Mouse (Mus musculus): ENCODE measurements at regions not wholly inside any gene's neighbourhood (a gene's known extent, or its start where the extent isn't known, plus 50 kb on each side); places are given as distances from the start of the nearest gene placed in this dataset.
"Not testable (repeated sequence)": the region's sequence is repeated elsewhere in the genome, so short reads cannot be mapped to it uniquely, and the experiment has no call there.

DNA sequence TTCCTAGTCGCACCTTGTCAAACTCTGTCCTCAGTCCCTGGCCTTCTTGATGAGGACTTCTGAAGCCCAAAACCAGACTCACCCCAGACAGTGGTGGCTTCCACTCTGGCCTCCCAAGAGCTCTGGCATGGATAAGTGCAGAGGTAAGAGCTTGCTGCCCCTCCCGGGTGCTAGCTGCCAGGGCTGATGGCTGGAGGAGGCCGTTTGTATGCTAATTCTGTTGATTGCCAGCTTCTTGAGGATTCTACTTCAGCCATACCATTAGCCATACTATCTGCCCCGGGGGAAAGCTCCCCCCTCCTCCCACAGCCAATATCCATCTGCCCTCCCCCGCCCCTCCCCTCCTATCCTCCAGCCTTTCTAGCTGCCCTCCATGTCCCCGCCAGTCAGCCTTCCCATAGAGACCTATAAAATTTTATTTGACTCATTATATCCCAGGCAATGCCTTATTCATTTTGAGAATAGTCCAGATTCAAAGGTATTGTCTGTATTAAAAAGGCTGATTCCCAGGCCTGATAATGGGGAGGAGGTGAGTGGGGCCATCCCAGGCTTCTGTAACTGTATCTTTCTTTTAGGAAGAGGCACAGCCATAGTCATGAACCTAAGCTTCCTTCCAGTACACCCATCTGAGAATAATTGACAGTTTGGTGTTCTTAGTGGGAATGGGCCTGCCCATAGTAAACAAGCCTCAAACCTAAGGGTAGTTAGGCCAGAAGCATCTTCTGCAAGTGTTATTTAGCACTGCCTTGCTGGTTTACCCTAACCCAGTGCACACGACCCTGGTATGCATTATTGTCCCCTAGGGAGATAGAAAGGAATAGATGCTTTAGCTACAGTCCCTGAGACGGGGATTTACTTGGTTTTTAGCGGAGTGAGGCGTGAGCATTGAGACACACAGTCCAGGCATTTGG, 239.2 kb upstream of the 1700012A03Rik start:
- DNase-seq (ENCODE audit: low spot score): no peak

DNA sequence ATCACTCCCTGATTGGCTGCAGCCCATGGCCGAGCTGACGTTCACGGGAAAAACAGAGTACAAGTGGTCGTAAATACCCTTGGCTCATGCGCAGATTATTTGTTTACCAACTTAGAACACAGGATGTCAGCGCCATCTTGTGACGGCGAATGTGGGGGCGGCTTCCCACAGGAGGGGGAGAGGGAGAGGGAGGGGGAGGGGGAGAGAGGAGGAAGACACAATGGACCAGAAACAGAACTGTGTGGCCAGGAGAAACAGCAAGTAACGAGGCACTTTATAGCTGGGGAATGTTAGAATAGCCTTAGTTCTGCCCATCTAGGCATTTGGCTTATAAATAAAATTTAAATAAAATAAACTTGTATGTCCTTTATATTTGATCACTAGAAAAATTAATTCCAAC, 240.7 kb upstream of the Podxl start:
- not testable (repeated sequence) for DNase-seq (ENCODE audit: low spot score)

DNA sequence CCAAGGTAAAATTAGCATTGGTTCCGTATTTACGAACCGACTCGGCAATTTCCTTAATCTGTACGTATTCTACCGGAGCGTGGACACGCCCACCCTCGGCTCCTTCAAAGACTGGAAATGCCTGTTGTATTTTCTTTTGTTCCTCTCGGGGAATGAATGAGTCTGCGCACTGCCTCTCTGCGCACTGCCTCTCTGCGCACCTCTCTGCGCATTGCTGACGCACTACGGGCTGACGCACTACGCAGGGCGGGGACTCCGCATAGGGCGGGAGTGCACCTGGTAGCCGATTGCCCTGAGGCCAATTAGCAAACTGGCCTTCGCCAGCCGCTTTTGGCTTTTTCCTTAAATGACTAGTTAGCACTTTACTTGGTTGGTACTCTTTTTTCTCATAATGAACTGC, 239.4 kb upstream of the Podxl start:
- not testable (repeated sequence) for DNase-seq (ENCODE audit: low spot score)

DNA sequence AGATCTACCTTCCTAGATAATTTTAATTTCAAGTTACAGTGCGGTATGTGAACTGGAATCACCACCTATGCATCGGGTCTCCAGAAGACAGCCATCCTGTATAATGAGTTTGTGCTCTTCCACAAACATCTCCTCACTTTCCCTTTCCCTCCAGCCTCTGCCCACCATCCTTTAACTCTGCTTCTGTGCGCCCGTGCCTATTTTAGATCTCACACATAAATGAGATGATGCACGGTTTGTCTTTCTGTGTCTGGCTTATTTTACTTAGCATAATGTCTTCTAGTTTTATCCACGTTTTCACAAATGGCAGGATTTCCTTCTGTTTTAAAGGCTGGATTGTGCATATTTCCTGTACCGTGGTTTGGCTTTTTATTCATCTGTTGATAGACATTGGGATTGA, 227.8 kb upstream of the Podxl start:
- DNase-seq (ENCODE audit: low spot score): no peak

DNA sequence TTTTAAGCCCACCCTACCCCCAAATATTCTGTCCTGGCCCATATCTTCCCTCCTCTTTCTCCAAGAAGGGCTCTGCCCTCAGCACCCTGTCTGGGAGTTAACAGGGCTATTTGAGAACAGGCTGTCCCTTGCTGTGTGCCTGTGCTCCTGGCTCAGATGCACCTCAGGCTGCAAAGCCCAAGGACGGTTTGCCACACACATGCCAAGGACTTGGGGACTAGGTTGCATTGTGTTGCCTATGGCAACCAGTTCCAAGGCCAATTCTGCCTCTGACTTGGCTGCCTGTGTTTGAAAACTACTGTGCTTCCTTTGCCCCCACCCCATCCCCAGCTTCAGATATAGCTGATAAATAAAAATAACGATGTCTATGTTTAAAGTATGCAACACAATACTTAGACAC, 227.1 kb upstream of the Podxl start:
- DNase-seq (ENCODE audit: low spot score): no peak

DNA sequence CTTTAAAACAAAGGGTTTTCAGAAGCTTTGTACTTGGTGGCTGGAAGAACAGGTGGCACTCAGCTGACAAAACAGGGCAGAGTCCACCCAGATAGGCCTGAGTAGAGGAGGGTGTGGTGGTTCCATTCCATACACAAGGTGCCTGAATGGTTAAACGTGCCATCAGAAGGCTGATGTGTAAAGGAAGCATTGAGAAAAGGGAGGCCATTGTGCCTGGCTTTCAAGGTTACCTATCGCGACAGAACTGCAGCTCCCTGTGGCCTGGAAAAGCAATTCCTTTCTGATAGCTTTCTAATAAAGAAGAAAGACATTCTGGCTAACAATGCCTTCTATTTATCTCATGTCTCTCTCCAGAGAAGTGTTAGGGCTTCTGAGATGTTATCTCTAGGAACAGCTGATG, 213.1 kb upstream of the Podxl start:
- no peak for DNase-seq (ENCODE audit: low spot score)

DNA sequence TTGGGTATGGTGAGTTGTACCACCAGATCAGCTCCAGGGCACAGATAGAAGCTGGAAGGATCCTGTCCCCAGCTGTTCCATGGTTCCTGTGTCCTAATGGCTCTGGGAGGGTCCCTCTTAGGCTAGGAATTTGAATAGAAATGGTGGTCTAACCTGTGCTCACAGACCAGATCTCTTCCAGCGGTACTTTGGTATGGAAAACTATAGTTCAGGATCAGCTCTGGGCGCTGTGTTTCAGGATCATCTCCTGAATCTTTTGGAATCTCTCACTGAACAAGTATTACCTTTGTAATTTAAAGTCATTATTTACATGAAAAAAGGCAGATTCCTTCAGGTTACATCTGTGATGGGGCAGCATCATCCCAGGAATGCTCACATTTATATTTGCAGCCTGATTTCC, 208.1 kb upstream of the Podxl start:
- no peak for DNase-seq (ENCODE audit: low spot score)

DNA sequence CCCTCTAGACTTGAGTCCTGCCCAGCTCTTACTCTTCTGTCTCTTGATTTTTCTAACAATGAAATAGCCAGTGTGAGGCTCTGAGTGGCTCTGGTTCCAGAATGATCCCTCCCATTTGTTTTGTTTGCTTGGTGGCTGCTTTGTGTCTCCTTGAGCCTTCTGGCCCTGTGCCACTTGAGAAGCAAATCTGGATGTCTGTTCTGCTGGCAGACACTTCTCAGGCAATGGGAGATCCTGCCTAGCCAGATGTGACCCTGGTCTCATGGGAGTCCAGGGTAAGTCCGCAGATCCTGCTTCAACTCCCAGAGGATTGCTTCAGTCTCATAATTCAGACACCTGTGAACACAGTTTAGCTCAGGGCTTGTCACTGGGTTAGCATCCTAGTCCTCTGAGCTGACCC, 181.8 kb upstream of the Podxl start:
- DNase-seq (ENCODE audit: low spot score): no peak

DNA sequence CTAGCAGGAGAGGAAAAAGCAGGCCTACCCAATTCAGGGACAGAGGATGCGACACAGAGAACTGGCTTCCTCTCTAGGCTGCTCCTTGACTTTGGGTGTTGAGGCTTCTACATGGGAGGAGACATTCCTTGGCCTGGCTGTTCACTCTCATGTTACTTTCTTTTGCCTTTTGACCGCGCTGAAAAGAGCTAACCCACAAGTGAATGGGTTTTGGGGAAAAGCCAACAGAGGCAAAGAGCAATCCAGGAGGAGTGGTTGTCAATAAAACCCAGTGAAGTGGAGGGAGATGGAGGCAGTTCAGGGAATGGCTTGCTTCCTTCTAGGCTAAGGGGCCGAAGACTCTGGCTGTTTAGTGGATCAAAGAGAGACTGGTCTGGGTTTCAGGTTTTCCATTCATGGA, 167.6 kb upstream of the Podxl start:
- DNase-seq (ENCODE audit: low spot score): no peak

DNA sequence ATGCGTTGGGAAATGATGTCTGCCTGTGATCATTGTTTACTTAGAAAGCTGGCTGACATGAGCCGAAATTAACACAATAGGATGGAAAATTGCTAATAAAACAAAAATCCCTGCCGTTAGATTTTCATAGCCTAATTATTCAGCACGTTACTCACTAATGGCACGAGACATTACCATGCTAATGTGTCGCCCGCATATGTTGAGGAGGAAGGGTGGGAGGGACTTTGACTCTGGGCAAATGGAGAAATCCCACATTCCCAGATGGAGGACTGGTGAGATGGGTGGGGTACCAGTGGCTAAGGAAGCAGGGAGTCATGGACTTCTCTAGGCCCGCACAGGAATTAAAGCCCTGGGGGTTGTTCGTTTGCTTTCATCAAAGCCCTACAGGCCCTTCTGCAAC, 155.8 kb upstream of the Podxl start:
- no peak for DNase-seq (ENCODE audit: low spot score)

DNA sequence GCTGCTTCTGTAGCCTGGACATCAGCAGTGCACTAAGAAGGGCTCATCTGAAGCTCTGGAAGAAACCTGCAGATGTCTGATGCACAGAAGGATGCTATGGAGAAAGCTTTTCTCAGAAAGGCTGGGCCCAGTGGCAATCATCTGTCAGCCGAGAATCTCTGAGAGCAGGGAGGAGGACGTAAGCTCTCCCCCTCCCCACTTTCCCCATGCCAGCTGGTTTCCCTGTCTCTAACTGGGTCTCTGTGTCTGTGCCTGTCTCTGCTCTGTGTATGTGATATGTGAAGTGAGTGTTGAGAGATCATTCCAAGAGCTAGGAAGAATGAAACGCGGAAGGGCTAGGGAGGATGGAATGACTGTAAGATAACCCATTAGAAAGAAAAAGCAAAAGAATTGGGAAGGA, 155.1 kb upstream of the Podxl start:
- no peak for DNase-seq (ENCODE audit: low spot score)

DNA sequence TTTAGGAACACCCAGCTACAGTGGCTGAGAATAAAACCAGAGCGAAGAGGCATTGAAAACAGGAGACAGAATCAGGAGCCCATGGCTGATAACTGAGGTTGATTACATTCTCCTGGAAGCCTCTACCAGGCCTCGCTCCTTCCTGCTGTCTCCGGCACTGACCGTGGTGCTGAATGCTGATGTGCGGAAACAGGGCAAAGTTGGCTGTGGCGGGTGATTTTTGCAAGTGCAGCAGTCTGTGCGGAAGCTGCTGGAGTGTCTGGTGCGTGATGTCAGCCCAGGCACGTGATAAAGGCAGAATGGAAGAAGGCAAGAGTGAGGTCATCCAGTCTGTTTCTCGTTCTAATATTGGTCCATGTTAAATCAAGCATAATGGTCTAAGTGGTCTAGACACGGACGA, 153.8 kb upstream of the Podxl start:
- DNase-seq (ENCODE audit: low spot score): no peak

DNA sequence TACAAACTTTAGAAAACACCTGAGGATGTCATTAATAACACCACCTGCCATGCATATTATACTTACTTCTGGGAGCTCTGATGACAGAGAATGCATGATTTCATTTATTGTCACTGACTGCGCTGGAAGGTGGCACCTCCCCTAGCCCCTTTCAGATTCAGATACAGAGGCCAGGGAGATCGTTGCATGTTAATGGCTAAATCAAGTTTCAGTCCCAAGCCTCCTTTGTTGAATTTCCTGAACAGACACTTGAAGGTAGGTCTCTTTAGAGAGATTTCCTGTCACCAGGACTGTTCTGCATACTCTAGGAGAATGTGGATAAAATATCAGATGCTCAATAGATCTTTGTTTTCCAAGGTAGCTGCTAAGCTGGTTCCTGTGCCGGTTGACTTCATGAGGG, 143.5 kb upstream of the Podxl start:
- DNase-seq (ENCODE audit: low spot score): no peak

DNA sequence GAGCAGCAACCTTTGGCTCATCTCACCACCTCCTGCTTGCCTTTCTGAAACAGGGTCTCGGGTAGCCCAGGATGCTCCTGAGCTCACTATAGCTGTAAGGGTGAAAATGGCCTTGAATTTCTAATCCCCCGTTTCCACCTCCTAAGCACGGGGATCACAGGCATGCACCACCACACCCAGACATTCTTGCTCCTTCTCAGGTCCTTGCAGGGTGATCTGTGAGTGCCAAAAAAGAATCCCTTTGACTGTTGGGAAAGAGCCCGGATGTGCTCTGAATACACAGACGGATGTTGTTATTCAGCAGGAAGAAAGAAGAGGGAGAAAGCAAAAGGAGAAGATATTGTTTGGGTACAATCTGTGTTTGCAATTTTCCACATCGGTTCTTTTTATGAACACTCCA, 140.4 kb upstream of the Podxl start:
- no peak for DNase-seq (ENCODE audit: low spot score)

DNA sequence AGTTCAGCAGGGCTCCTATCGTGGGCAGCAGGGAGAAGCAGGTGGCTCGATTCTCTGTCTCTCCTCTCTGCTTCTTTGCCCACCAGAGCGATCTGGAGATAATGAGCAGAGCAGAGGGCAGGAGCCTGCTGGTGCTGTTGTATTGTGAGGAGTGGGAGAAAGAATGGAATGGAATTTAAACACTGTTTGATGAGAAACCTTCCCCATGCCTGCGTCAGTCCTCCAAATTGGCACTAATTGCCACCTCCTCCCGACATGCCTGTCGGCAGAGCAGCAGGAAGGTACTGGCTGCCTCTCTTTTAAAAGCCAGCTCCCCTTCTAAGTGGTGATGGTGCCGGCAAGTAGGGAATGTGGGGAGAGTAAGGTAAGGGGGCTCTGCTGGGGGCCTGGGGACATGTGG, 139.2 kb upstream of the Podxl start:
- no peak for DNase-seq (ENCODE audit: low spot score)

DNA sequence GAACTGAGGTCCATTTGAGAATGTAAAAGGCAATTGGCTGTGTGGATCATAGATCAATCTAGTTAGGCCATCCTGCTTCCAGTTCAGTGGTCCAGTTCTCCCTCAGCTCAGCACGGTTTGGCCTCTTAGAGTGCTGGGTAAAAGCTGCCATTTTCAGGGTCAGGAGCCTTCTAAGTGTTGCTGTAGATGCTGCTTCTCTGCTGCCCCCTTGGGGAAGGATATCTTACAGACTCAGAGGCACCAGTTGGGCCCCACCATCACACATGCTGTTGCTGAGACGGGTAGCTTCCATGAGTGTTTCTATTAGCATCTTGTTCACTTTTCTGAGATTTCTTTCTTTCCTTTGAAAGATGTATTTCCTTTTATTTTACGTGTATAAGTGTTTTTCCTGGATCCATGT, 132.1 kb upstream of the Podxl start:
- no peak for DNase-seq (ENCODE audit: low spot score)

DNA sequence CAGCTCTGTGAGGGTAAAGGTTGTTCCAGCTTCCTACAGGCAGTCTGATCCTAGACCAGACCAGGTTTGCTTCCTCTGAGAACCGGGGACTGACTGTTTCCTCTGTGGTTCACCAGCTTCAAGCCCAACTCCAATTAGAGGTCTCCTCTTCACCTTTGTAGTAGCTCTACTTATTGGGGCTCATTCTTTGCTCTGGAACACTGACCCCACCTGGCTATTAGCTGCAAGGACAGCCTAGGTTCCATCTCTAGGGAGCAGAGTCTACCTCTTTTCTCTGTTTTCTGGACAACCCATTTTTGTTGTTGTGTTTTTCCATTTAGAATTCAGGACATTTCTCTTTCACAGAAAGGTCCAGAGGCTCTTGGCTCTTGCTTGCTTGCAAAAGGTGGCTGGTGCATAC, 129.3 kb upstream of the Podxl start:
- DNase-seq (ENCODE audit: low spot score): no peak

DNA sequence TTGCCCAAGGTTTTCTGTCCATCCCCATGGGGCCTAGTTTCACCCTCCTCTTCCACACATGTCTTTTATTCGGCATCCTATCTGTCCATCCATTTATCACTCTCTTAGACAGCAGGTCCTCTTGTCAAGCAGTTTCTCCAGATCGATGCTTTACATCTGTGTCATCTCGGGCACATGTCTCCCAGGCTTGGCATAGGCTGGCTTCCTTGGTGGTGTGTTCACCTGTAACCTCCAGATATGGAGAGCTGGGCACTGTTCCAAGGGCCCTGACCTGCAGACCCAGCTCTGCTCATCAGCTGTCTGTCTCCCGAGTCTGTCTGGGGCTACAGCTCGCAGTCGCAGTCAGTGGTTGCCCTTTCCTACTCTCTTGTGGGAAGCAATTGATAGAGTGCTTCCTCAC, 128.2 kb upstream of the Podxl start:
- no peak for DNase-seq (ENCODE audit: low spot score)

DNA sequence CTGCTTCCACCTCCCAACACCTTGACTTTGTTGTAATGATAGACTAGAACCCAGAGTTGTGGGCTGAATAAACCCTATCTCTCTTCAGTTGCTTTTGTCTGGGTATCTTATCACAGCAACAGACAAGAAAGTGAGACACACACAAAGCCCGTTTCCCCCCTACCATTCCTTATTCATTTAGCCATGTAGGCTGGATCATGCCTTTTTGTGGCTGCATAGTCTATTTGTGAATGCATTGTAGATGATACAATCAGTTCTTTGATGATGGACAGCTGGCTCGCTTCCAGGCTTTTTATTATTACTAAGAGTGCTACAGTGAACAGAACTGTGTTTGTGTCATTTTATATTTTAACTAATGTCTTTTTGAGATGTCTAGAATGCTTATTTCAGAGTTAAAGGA, 116.3 kb upstream of the Podxl start:
- no peak for DNase-seq (ENCODE audit: low spot score)

DNA sequence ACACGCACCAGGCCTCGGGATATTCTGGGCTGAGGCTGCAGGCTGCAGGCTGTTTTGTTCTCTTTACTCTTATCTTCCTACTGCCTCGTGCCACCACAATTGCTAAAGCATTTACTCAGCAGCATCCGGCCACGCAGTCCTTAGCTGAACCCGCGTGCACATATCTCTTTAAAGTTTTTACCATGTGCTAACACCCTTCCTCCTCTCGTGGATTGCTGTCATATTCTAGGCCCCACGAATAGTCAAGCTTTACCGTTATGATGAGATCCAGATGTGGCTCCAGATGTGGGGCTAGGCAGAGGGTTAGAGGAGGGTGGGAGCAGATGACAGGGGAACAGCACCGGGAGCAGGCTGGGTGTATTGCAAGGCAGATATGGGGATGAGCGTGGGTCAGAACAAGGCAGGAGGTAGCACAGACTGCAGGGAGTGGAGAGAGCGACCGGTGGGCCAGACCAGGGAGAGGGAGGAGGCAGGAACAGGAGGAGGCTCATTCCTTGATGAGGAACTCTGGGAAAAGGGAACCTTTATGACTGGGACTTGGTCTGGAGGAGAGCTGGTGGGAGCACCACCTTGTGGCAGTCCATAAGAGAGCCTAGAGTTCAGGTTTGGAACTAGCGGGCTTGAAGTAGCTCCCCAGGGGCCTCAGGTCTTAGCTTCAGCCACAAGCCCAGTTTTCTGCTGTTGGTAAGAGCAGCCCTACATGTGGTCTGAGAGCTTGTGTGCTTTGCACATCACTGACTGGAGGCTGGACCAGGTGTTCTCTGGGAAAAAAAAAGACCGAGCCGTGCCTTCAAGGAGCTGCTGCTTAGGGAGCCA, 102.1 kb upstream of the Podxl start:
- no peak for DNase-seq (ENCODE audit: low spot score)

DNA sequence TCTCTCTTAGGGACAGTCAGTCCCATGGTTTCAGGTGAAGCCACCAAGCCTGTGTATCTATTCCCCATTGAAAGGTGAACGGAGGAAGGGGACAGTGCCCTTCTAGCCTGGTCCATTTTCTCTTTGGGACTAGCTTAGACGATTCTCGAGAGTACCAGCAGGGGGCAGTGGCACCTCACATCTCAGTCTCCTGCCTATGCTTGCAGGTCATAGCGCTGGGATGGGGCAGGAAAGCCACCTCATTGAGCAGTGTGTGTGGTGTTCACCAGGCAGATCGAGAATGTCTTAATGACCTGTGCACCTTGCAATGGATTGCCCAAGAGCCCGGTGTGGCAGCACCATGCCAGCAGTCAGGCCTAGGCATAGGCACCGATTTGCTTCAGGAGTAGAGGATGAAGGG, 100.7 kb upstream of the Podxl start:
- DNase-seq (ENCODE audit: low spot score): peak; percentile 53

DNA sequence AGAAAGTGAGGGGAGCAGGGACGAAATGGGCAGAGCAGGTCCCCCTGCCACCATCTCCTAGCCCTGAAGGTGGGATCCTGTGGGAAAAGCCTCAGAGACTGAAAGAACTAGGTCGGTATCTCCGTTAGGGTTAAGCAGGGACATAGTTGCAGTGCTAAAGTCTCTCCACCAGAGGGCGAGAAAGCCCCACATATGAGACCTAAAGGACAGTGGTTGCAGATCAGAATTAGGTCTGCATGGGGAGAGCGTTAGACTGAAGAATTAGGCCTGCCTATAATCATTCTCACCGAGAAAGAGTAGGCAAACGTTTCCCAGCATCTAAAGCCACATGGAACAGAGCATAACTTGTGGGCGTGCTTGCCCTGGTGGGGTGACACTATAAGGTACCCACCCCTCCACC, 97.0 kb upstream of the Podxl start:
- peak; percentile 64 for DNase-seq (ENCODE audit: low spot score)

DNA sequence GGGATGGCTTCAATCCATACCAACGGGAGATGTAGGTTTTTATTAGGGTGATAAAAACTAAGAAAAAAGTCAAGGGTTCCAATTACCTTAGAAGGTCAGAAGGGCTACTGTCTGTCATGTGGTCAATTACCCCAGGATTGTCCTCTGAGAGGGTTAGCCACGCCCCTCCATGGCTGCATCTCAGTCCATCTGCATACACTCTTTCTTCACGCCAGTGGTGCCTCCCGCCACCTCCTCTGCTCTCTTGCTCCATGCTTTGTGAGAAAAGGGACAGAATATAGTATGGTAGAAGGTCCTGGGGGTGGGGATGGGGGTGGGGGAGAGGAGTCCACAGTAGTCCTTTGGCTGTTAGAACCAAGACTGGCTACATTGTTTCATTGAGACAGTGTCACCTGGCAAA, 96.1 kb upstream of the Podxl start:
- DNase-seq (ENCODE audit: low spot score): no peak
